Mouse (Mus musculus): ENCODE measurements around the gene Bri3bp.

DNA sequence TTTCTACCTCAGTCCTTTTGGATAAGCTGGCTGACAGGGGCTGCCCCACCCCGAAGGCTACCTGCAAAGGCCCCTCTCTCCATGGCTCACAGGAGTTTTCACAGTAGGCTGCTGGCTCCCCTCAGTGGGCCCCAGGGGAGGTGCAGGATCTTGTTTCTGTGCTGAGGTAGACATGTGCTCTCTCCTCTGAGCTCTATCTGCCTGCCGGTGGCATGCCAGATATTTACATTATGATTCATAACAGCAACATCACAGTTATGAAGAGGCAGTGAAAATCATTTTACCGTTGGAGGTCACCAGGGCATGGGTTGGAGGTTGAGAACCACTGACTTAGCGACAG is 46.7 kb downstream of the Bri3bp start:
- TF ChIP-seq CTCF (conservative IDR thresholded peaks at IDR 0.05; ENCODE audit: low read length) (no peak), NANOG (IDR thresholded peaks at IDR 0.05; ENCODE audit: borderline replicate concordance, low read length) (no peak), POU5F1 (IDR thresholded peaks at IDR 0.05; ENCODE audit: borderline replicate concordance, low read length) (no peak)
